Mouse (Mus musculus) liver, postnatal 0 days (tissue): ENCODE data around the gene Trim62. TPM values are rescaled to one million over a fixed set of nuclear protein-coding genes. Genes with fewer than 3 reads are reported as not detected.

Source experiments
- ATAC-seq: fragments of 200-750 bp; cut with Nextera tagmentation; 2 replicates; pipeline ENCODE4 v1.8.0; 2017; ENCODE audit warnings: mild to moderate bottlenecking, moderate library complexity
- DNase-seq: peaks from one replicate; pipeline ENCODE4 v3.0.0-alpha.2; 2016
- H3K27ac ChIP-seq: fragments of 300-500 bp; sonication (generic); 2 replicates; pipeline ENCODE4 v1.5.1; 2014; ENCODE audit warnings: antibody characterized with exemption, moderate library complexity, mild to moderate bottlenecking, low read depth
- H3K27me3 ChIP-seq: fragments of 300-500 bp; sonication (generic); 2 replicates; pipeline ENCODE4 v1.6.1; 2014; ENCODE audit warnings: low read length, control low read depth, mixed read lengths; ENCODE audit not compliant: insufficient read depth
- H3K36me3 ChIP-seq: fragments of 300-500 bp; sonication (generic); replicated peaks from 2 replicates; pipeline ENCODE4 v1.6.1; 2014; ENCODE audit warnings: mild to moderate bottlenecking, control low read depth, low read length, moderate library complexity, mixed read lengths; ENCODE audit not compliant: insufficient read depth
- H3K4me1 ChIP-seq: fragments of 300-500 bp; sonication (generic); 2 replicates; pipeline ENCODE4 v1.6.1; 2014; ENCODE audit warnings: antibody characterized with exemption, mild to moderate bottlenecking, control low read depth; ENCODE audit not compliant: insufficient read depth
- H3K4me2 ChIP-seq: fragments of 300-500 bp; sonication (generic); 2 replicates; pipeline ENCODE4 v1.6.1; 2014; ENCODE audit warnings: low read depth, mild to moderate bottlenecking, low read length, moderate library complexity, mixed read lengths
- H3K4me3 ChIP-seq: fragments of 300-500 bp; sonication (generic); 2 replicates; pipeline ENCODE4 v1.5.1; 2014; ENCODE audit warnings: low read depth, low read length
- H3K9ac ChIP-seq: fragments of 300-500 bp; sonication (generic); replicated peaks from 2 replicates; pipeline ENCODE4 v1.6.1; 2014; ENCODE audit warnings: mild to moderate bottlenecking, moderate library complexity
- H3K9me3 ChIP-seq: fragments of 300-500 bp; sonication (generic); 2 replicates; pipeline ENCODE4 v1.6.1; 2016; ENCODE audit warnings: mild to moderate bottlenecking, control low read depth, low read length, mixed read lengths
- CTCF ChIP-seq: sonication (generic); IDR thresholded peaks from 2 replicates; pipeline ENCODE4 v1.5.1; 2016; ENCODE audit warnings: antibody characterized with exemption, low read depth
- EP300 ChIP-seq: IDR thresholded peaks from 2 replicates; pipeline ENCODE4 v1.6.1; 2016; ENCODE audit warnings: antibody characterized with exemption, low read depth, mild to moderate bottlenecking
- WGBS: fragments of 180-500 bp; shearing (Covaris S2); extraction: QIAGEN DNeasy Blood & Tissue Kit; methylation state at CpG from one replicate; pipeline ENCODE4 v1.1.7; 2014; ENCODE audit not compliant: insufficient replicate concordance; 5-methylcytosine and 5-hydroxymethylcytosine counted together
- polyA plus RNA-seq: library from polyadenylated mRNA; unstranded; fragments of >200 nt; fragmentation: Nextera tagmentation; extraction: Ambion mirVana; gene quantifications from 2 replicates; pipeline ENCODE4 v1.2.1, GENCODE M21; 2015

Gene Trim62
- polyA plus RNA-seq, 1 experiment from 2014 or later = 0.26 TPM

- Histone ChIP-seq H3K9ac (no peak overlapping the region), H3K4me1 (peaks cover 10% of the 10 kb centered on the region), H3K36me3 (no peaks in the 10 kb centered on the region), H3K27ac (no peak overlapping the region), H3K4me3 (no peak overlapping the region), H3K9me3 (no peaks in the 10 kb centered on the region), H3K27me3 (peaks cover 27% of the 10 kb centered on the region), H3K4me2 (no peak overlapping the region)
- no peak for DNase-seq
- TF ChIP-seq EP300 (no peak), CTCF (no peak)
- 79% methylated on average over 6 of the region's 6 CpGs for WGBS
- ATAC-seq = no peak
Observed at GRCm38 (mm10) chr4:128888436-128888990, 5.1 kb downstream of the Trim62 start.

DNA sequence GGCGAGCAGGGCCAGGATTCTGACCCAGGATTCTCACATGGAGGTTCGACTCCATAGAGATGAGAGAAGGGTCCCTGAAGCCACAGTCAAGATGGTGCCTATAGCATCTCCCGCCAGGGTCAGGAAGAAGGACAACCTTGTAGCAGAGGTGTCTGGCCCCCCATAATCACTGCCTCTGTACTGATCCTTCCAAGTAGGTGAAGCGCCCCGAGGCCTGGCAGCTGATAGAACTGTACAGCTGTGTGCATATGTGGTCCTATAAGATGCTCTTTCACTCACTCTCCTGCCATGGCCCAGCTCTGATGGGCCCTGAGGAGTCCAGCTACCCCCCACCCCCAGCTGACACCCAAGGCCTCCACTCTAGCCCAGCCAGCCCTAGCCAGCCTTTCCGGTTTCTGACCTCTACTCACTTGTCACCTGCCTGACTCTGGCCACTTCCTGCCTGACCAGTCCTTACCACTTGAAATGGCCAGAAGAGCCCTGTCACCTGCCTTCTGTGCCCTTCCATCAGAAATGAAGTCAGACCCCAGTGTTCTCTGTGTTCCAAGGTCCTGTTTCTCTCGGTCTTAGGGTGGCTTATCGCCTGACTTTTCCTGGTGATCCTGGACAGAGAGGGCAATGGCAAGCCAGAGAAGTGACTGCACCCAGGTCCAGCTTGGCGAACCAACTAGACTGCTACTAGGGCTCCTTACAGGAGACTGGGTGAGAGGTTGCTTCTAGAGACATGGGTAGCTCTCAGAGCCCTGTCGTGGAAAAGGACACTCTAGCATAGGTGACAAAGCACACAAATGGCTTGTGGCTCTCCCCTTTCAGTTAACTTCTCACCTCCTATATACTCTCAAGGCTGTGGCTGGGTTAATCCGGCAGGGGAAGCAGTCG lies 6.6 kb downstream of the Trim62 start:
- 66% methylated on average over 12 of the region's 12 CpGs for WGBS
- Histone ChIP-seq H3K4me3 (no peak overlapping the region), H3K27me3 (peaks cover 12% of the 10 kb centered on the region), H3K27ac (no peak overlapping the region), H3K4me2 (no peak overlapping the region), H3K9ac (no peak overlapping the region), H3K9me3 (no peaks in the 10 kb centered on the region), H3K4me1 (no peaks in the 10 kb centered on the region), H3K36me3 (no peaks in the 10 kb centered on the region)
- DNase-seq = no peak
- TF ChIP-seq CTCF = no peak
- TF ChIP-seq EP300 = no peak
- no peak for ATAC-seq

DNA sequence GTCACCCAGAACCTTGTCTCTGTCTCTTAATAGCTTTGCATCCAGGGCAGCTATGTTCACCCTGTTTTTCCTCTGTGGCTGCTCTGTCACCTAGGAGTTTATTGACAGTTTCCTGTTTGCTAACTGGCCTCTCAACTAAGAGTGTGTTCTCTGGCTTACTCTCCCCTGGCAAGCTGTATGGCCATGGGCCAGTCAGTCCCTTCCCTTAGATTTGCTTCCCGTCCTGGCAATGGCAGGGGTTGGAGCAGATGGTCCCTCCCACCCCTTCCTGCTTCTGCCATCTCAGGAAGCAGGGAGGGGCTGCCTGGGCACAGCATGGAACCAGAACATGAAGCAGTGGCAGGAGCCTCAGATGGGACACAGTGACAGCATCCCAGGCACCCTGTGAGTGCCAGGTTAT lies 7.8 kb downstream of the Trim62 start:
- Histone ChIP-seq H3K9ac (no peak overlapping the region), H3K27me3 (0 out of 2 replicates have a peak, but pooled peaks cover 3% of the 10 kb centered on the region), H3K36me3 (no peaks in the 10 kb centered on the region), H3K4me1 (no peaks in the 10 kb centered on the region), H3K4me3 (no peak overlapping the region), H3K27ac (no peak overlapping the region), H3K4me2 (no peak overlapping the region), H3K9me3 (no peaks in the 10 kb centered on the region)
- TF ChIP-seq EP300 (no peak), CTCF (no peak)
- ATAC-seq = no peak
- WGBS = 12% methylated on average over 1 of the region's 1 CpGs
- DNase-seq = no peak

DNA sequence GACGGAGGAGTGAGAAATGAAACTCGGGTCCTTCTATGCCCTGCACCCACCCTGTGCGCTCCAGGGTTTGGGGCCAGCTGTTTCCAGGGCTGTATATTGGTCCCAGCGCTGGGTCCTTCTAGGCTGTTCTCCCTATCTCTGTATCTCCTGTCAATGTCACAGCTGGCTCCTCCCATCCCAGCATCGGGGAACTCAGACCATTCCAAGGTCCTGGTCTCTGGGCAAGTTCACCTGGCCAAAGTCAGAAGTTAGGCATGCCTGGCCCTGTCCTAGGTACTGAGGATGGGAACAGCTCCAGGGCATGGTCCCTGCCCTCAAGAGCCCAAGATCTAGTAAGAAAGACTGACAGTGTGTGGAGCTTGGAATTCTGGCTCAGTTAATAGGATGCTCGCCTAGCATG lies 8.4 kb downstream of the Trim62 start:
- no peaks in the 10 kb centered on the region for H3K27me3 ChIP-seq
- no peaks in the 10 kb centered on the region for H3K36me3 ChIP-seq
- no peak for TF ChIP-seq EP300
- TF ChIP-seq CTCF = no peak
- ATAC-seq (no peak), DNase-seq (no peak)
- H3K4me3 ChIP-seq = no peak overlapping the region
- no peak overlapping the region for H3K9ac ChIP-seq
- no peak overlapping the region for H3K4me2 ChIP-seq
- no peak overlapping the region for H3K27ac ChIP-seq
- 67% methylated on average over 6 of the region's 6 CpGs for WGBS
- no peaks in the 10 kb centered on the region for H3K9me3 ChIP-seq
- no peaks in the 10 kb centered on the region for H3K4me1 ChIP-seq

DNA sequence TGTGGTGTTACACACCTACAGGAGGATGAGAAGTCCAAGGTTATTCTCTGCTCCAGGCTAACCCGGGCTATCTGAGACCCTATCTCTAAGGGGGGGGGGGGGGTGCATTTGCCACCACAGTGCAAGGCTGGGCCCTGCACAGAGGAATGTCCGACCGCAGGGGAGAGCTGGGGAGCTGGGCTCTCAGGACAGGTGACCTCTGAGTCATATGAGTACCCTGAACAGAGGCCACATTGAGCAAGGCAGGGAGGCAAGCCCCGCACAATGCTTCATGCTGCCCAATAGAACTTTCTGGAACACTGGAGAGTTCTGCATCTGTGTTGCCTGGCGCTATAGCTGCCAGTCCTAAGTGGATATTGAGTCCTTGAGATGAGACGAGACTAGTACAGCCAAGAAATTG lies 8.8 kb downstream of the Trim62 start:
- no peak for ATAC-seq
- no peak overlapping the region for H3K27ac ChIP-seq
- no peaks in the 10 kb centered on the region for H3K36me3 ChIP-seq
- H3K27me3 ChIP-seq = no peaks in the 10 kb centered on the region
- WGBS = 82% methylated on average over 6 of the region's 6 CpGs
- no peak overlapping the region for H3K4me3 ChIP-seq
- H3K4me1 ChIP-seq = no peaks in the 10 kb centered on the region
- H3K9ac ChIP-seq = no peak overlapping the region
- no peak overlapping the region for H3K4me2 ChIP-seq
- no peak for DNase-seq
- TF ChIP-seq CTCF = no peak
- no peak for TF ChIP-seq EP300
- H3K9me3 ChIP-seq = no peaks in the 10 kb centered on the region

- no peak for TF ChIP-seq CTCF
- TF ChIP-seq EP300 = no peak
- 77% methylated on average over 12 of the region's 12 CpGs for WGBS
- H3K4me2 ChIP-seq = no peak overlapping the region
- no peak overlapping the region for H3K4me3 ChIP-seq
- no peaks in the 10 kb centered on the region for H3K4me1 ChIP-seq
- no peak overlapping the region for H3K9ac ChIP-seq
- ATAC-seq (no peak), DNase-seq (no peak)
- no peaks in the 10 kb centered on the region for H3K36me3 ChIP-seq
- H3K9me3 ChIP-seq = no peaks in the 10 kb centered on the region
- H3K27me3 ChIP-seq = no peaks in the 10 kb centered on the region
- H3K27ac ChIP-seq = no peak overlapping the region
Observed at GRCm38 (mm10) chr4:128894112-128894511, 10.7 kb downstream of the Trim62 start.
